Mouse (Mus musculus) gastrocnemius, postnatal 10 days (tissue): Measurements from ENCODE around the gene Nol4l. TPM values are rescaled to one million over a fixed set of nuclear protein-coding genes. Genes with fewer than 3 reads are reported as not detected.
"Not testable (repeated sequence)": the region's sequence is repeated elsewhere in the genome, so short reads cannot be mapped to it uniquely, and the experiment has no call there.

Experiments
- DNase-seq: peaks from one replicate; pipeline ENCODE4 v3.0.0; 2021; ENCODE audit warnings: mixed read lengths
- total RNA-seq, 2 experiments: library from RNA; stranded (reverse); gene quantifications; 2 replicates each; pipeline ENCODE4 v1.2.3; 2021

Nol4l gene
- total RNA-seq, 2 experiments from 2014 or later: 4.3 to 6.3 TPM

DNA sequence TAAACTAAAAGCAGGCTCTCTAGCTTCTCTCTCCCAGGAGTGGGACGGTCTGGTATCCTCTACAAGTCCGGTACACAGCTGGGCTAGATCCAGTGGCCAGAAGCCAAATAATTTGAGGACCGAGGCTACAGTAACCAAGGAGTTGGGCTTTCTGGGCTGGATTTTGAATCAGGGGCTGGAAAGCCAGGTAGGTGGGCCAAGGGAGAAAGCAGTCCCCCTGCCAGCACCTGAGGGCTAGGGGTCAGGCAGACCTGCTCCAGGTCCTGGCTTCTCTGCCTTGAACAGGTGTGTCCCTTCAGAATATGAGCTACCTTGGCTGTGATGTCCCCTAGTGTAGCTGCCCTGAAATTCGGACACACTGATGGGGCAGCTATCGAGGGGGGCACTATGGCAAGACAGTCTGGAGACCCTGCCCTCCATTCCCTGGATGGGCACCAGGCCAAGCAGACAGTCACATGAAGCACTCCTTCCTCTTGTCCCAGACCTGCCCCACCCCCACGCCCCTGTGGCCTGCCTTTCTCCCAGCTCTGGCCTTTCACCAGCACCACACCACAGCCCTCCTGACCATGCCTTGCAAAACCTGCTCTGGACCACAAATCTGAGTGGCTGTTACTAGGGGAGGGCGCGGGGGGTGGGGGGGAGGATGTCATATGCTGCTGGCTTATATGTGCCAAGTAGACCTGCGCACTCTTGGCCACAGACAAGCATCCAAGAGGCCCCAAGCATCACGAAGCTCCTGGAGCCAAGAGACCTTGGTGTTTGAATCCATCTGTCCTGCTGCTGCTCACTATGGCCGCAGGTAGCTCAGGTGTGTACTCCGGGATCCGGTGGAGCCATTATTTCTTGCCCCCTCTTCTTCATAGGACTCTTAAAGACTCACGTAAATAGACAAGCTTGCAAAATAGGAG, 17.1 kb downstream of the Nol4l start:
- DNase-seq: no peak

GRCm38 (mm10) chr2:153511562-153511961, 18.2 kb downstream of the Nol4l start:
- no peak for DNase-seq

DNA sequence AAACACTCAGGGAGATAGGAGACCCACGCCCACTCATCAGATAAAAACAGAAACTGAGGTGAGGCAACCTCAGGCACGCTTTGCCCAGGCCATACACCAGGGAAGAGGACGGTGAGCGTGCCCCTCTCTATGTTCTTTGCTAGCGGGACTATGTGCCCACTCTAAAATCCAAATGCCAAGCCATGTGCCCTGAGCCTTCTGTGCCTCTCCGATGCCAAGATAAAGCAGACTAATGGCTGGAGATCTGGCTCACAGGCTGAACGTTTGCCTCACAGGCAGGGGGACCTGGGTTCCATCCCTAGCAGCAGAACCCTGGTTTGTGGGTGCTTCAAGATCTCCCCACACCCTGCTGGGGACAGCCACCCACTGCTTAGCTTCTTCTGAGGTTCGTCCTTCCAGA, 19.6 kb downstream of the Nol4l start:
- no peak for DNase-seq

DNA sequence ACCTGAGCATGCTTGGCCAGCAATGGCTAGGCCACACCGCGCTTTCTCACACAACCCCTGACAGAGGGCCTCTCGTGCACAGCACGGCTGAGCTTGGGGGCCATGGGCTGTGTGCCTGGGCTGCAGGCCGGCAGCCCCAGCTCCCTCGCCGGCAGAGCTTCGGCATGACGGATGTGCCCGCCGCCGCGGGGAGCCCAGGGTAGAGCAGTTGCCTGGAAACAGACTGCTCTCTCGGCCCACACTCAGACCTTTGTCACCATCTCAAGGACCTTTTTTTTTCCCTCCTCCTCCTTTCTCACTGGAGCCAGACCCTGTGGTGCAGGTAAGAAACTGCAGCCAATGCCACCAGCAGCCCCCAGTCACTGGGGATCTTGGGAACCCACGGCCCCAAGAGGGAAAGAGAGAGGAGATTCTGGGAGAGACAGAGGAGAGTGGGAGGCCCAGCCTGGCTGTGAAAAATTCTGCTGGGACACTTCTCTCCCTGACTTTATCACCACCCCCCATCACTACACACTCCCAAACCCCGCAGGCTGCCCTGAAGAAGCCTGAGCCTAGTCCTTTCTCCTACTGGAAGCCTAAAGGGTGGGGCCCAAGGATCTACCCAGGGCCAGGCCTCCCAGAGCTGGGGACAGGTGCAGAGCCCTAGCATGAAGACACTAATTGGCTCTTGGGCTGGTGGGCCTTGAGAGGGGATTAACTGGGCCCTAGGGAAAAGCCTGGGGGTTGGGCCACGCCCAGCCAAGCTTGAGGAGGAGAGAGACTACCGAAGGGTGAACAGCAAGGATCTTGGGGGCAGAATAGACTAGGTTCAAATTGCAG, 20.4 kb downstream of the Nol4l start:
- no peak for DNase-seq

DNA sequence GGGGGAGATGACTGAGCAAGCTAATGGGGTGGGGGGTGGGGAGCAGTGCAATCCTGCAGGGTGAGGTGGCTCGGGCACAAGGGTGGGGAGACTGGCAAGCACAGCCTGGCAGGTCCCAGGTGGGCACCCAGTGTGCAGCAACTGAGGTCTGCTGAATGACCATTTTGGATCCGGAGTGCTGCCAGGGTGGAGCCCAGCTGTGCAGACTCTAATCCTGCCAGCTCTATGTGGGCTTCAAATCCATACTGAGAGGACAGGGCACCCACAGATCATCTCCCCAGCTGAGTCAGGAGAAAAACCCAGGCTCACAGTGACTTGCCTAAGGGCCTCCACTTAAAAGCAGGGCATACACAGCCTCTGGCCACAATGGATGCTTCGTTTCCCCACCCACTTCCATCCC, 21.4 kb downstream of the Nol4l start:
- DNase-seq: no peak

DNA sequence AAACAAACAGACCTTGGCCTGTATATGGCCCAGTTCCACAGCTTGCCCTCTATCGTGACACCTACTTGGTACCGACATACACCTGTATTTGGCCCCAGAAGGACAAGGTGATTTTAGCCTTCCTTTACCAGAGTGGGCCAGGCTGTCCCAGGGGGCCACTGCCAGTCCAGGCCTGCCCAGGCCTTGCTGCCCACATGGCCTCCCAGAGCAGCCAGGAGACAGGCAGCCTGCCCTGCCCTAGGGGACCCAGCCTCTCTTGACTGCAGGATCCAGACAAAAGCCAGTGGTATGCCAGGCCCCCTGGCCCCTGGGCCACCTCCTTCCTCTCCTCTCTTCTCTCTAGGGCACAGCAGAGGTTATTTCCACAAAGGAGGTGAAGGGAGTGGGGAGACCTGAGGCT, 21.8 kb downstream of the Nol4l start:
- DNase-seq: no peak

DNA sequence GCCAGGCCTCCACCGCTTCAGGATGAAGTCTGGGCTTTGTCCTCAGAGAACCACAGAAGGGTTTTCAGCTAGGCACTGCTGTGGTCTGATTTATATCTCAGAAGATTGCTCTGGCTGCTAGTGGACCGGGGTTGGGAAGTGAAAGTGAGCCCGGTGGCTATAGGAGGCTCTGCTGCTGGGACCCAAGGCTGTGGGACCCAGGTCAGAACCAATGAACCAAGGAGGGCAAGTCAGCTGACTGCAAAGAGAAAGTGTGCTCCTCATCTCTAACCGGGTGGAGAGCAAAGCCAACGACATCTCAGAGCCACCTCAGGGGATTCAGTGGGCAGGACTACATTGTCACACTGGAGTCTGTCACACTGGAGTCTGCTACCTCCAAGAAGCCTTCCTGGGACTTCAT, 23.4 kb downstream of the Nol4l start:
- no peak for DNase-seq

- DNase-seq: no peak
Measured at GRCm38 (mm10) chr2:153499154-153499553, 30.6 kb downstream of the Nol4l start.

GRCm38 (mm10) chr2:153496898-153497297, 32.9 kb downstream of the Nol4l start:
- no peak for DNase-seq

DNA sequence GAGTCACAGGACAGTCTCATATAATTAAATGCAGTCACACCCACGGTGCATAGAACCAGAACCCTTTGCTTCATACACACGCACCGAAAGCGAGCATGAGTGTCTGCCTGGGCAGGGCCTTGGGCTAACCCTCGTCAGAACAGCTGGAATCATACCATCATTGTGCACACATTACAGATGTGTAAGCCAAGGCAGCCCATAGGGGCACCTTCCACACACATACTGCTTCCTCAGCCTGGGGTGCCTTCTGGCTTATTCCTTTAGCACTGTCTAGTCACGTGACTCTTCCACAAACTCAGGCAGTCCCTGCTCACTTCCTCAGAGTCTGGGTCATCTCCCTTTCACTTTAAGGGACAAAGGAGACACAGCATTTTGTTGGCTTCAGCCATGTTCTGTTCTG, 33.5 kb downstream of the Nol4l start:
- DNase-seq: no peak

- DNase-seq: no peak
Measured at GRCm38 (mm10) chr2:153495818-153496217, 34.0 kb downstream of the Nol4l start.

GRCm38 (mm10) chr2:153495391-153495790, 34.4 kb downstream of the Nol4l start:
- not testable (repeated sequence) for DNase-seq

DNA sequence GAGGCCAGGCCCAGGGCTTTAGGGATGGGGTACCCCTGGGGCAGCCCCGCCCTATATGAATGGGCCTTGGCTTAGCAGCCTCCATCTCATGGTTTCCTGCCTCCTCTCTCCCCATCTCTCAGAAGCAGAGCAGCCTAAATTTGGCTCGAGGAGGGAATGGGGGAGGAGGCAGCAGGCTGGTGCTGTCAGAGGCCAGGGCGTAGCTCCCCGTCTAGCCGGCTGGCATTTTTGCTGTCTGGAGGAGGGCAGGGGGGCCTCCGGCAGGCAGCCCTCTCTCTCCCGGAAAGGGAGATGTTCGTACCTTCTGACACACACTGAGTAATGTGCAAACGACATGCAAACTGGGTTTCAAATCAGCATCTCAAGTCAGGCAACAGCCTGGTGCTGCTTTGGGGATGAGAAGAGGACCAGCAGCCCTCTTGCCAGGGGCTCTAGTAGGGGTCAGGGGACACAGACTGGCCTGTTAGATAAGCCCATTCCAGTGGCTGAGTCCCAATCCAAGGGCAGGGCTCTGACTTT, 35.4 kb downstream of the Nol4l start:
- DNase-seq: no peak

DNA sequence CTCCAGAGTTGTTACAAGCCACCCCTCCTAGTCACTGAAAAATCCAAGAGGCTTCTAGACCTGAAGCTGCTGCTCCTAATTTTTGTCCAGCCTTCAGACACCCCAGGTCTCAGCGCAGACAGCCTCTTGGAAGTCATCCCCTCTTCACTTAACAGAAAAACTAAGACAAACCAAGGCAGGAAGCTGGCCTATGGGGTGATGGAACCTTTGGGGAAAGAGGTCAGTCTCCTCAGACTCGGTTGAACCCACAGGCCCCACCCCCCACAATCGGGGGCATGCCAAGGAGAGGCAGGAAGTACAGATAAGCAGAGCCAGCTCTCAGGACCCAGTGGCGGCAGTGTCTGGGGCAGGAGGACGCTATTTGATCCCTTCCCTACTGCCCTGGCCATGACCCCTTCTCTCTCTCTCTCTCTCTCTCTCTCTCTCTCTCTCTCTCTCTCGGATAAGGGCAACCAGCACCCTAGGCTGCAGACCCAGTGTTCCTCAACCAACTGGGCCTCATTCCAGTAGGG, 35.9 kb downstream of the Nol4l start:
- no peak for DNase-seq

GRCm38 (mm10) chr2:153493393-153493731, 36.4 kb downstream of the Nol4l start:
- DNase-seq: no peak

DNA sequence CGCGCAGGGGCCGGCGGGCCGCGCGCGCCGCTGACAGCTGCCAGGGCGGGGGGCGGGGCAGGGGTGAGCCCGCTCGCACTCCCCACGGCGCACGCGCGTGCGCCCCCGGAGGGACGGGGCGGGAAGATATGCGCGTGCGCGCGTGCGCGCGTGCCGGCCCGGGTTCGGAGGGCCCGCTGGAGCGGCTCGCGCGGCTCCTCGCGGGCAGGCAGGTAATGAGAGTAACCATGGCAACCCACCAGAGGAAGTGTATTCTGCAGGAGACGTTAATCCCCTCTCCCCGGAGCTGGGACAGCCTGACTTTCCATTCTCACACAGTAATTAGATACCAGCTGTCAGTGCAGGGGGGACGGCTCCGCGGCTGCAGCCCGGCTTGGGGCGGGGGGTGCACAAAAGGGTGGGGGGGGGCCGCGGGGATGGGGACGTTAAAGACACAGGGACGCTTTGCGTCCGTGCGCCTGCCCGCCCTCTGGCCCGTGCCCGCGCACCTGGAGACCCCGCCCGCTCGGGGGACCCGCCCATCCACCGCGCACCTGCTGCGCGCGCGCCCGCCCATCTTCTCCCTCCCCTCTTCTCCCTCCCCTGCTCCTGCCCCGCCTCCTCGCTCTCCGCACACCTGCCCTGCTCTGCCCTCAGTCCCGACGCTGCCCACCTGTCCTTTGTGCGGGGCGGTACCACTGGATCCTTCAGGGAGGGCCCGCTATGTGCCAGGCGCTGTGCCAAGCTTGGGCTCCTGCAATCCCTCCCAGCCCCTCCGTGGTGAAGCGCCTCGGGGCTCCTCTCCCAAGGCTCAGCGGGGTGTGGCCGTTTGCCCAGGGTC, 37.0 kb downstream of the Nol4l start, which contains the start of gene 4930404H24Rik:
4930404H24Rik (plus strand) TSS at position 218 of the 820 bp plus-strand sequence.
- DNase-seq: peak; percentile 66

DNA sequence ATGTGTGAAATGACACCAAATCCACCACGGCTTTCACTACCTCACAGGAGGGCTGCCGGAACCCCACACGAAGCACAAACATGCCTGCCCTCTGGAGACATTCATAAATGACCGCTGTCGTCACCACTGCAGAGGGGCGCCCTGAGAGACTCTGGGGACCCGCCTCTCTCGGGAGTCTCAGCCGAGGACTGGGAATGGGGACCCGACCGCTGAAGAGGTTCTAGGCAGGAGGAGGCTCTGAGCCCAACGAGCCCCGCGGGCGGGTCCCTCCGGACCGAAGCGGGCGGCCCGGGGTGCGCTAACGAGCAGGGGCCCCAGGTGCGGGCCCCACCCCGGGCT, 37.6 kb downstream of the Nol4l start:
- no peak for DNase-seq

GRCm38 (mm10) chr2:153491512-153492178, 38.1 kb downstream of the Nol4l start:
- no peak for DNase-seq

GRCm38 (mm10) chr2:153490940-153491339, 38.8 kb downstream of the Nol4l start:
- DNase-seq: no peak

DNA sequence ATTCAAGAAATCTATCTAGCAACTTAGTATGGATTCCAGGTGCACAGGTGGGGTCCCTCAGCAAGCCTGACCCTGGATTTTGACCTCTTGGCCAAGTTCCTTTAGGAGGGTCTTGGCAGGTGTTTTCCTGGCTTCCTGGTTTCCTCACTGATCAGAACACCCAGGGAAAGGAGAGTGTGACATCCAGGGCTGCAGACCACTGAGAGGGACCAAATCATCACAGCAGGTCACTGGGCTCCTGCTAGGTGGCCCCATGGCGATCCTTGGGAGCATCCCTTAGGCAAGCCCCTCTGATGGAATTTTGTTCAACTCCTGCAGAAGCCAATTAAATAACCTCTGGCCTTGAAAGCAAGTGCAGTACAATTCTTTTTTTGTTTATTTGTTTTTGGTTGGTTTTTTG, 39.7 kb downstream of the Nol4l start:
- DNase-seq: no peak

DNA sequence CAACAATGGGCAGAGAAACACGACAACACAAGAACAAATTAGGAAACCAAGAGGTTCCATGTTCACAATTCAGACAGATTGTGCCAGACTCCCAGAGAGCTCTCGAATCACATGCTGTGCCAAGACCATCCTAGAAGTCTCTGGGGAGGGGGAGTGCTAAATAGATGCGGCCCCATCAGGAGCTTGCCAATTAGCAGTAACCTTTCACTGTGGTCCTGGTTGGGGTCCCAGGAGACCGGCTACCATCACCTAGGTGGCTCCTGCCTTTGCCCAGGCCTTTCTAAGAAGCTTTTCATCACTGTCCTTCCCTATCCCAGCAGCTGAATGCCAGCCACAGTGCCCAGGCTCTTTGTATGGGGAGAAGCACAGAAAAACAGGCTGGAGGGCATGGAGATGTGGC, 45.7 kb downstream of the Nol4l start:
- no peak for DNase-seq
